Mouse (Mus musculus) bone marrow, adult 2 months (tissue): ENCODE measurements around the gene Atp11b.
A peak's percentile ranks its signal among the peaks of the same experiment; 100 is the strongest.

Source experiments
- CTCF ChIP-seq: fragments of 200-500 bp; IDR thresholded peaks from 2 replicates; pipeline ENCODE4 v1.5.1; 2011; ENCODE audit warnings: low read length, control low read depth; ENCODE audit not compliant: control insufficient read depth, insufficient read depth
- POLR2A ChIP-seq: fragments of 200-500 bp; IDR thresholded peaks from 2 replicates; pipeline ENCODE4 v1.6.1; 2011; ENCODE audit warnings: low read depth, mild to moderate bottlenecking, control low read depth, low read length, borderline replicate concordance; ENCODE audit not compliant: control insufficient read depth

DNA sequence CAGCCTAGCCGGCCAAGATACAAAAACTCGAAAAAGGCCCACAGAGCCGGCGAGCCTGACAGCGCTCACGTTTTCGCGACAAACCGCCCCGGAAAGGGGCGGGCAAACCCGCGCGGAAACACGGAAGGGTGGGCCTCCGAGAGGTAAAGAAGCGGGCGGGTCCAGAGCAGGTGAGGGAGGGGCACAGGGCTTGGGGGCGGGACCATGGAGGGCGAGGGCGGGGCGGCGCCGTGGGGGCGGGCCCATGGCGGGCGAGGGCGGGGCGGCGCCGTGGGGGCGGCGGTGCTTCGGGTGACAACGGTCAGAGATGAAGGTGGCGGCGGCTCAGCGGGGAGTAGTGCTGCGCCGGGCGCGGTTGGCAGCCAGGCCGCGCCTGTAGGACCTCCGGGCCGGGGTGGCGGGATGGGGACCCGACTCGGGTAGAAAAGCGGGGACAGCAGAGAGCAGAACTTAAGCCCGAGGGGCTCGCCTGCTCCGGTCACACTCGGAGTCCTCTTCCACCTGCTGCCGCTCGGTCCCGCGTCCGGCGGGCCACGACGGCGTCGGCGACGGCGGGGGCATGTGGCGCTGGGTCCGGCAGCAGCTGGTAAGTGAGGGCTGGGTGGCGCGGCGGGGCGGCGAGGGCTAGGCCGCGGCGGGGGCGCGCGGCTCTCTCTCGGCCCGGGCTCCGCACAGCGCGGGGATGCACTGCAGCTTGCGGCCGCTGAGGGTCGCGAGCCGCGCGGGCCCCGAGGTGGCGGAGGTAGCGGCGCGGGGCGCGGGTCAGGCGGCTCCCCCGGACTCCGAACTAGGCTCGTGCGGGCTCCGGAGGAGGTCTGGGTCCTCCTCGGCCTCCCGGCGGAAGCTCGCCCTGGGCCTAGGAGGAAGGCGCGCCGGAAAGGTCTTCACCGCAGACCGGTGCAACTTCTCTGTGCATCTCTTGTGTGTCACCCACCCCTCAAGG, at the start of gene Atp11b:
- TF ChIP-seq CTCF (no peak), POLR2A (peak; percentile 91)
